Mouse (Mus musculus) hematopoietic stem cell, adult 5-6 weeks (primary cell): ENCODE measurements at regions not wholly inside any gene's neighbourhood (a gene's known extent, or its start where the extent isn't known, plus 50 kb on each side); places are given as distances from the start of the nearest gene placed in this dataset.

Experiments
- ATAC-seq, 2 experiments: fragments of 125-278 bp in 1 of 2; replicated peaks in 1 of 2; 2 replicates each; pipeline ENCODE4 v1.8.0; 2016 to 2017; ENCODE audit warnings: inconsistent platforms in 2 of 2, mild to moderate bottlenecking in 2 of 2, moderate number of reproducible peaks in 2 of 2, low read depth in 1 of 2, moderate TSS enrichment in 1 of 2; ENCODE audit not compliant: low FRiP score in 2 of 2, poor library complexity in 2 of 2, severe bottlenecking in 2 of 2, insufficient read depth in 1 of 2, low TSS enrichment in 1 of 2

GRCm38 (mm10) chr1:137033679-137034078, 73.4 kb upstream of the Nr5a2 start:
- ATAC-seq, result no peak

- no peak for ATAC-seq
Measured at GRCm38 (mm10) chr1:137023706-137024105, 63.5 kb upstream of the Nr5a2 start.

GRCm38 (mm10) chr1:137020528-137020927, 60.3 kb upstream of the Nr5a2 start:
- ATAC-seq, result no peak

- ATAC-seq, result no peak
Measured at GRCm38 (mm10) chr1:137017642-137018041, 57.4 kb upstream of the Nr5a2 start.

GRCm38 (mm10) chr1:137010240-137010926, 50.1 kb upstream of the Nr5a2 start:
- no peak for ATAC-seq
